Mouse (Mus musculus) C2C12 (cell line): ENCODE results near the gene Gbgt1. TPM values are rescaled to one million over a fixed set of nuclear protein-coding genes. Genes with fewer than 3 reads are reported as not detected.

Source experiments
- H3K27me3 ChIP-seq: one replicate; pipeline ENCODE4 v1.6.1; 2011; ENCODE audit not compliant: control insufficient read depth, insufficient read depth, insufficient read length
- H3K36me3 ChIP-seq: one replicate; pipeline ENCODE4 v1.6.1; 2011; ENCODE audit not compliant: control insufficient read depth, insufficient read depth
- H3K4me3 ChIP-seq: one replicate; pipeline ENCODE4 v1.5.1; 2011; ENCODE audit warnings: mild to moderate bottlenecking, control low read depth; ENCODE audit not compliant: poor library complexity, insufficient read depth, severe bottlenecking
- H3K79me2 ChIP-seq: one replicate; pipeline ENCODE4 v1.6.1; 2011; ENCODE audit not compliant: control insufficient read depth, insufficient read depth
- H3K79me3 ChIP-seq: one replicate; pipeline ENCODE4 v1.6.1; 2011; ENCODE audit warnings: low read depth, control low read depth
- H3ac ChIP-seq: one replicate; pipeline ENCODE3; 2011; ENCODE audit warnings: low read depth; ENCODE audit not compliant: control insufficient read depth, insufficient read length
- CEBPB ChIP-seq: IDR thresholded peaks from one replicate; pipeline ENCODE4 v1.6.1; 2011; ENCODE audit warnings: low read depth, mild to moderate bottlenecking, control low read depth, moderate library complexity
- CTCF ChIP-seq: IDR thresholded peaks from one replicate; pipeline ENCODE4 v1.5.1; 2011; ENCODE audit not compliant: control insufficient read depth, insufficient read depth, insufficient read length
- FOSL1 ChIP-seq: IDR thresholded peaks from one replicate; pipeline ENCODE4 v1.8.0; 2011; ENCODE audit warnings: mild to moderate bottlenecking, low read length; ENCODE audit not compliant: poor library complexity, insufficient read depth, severe bottlenecking
- MAX ChIP-seq: IDR thresholded peaks from one replicate; pipeline ENCODE4 v1.6.1; 2011; ENCODE audit warnings: mild to moderate bottlenecking, control low read depth
- MYOD1 ChIP-seq: IDR thresholded peaks from one replicate; pipeline ENCODE4 v1.6.1; 2011; ENCODE audit warnings: low read depth; ENCODE audit not compliant: control insufficient read depth, insufficient read length
- MYOG ChIP-seq: IDR thresholded peaks from one replicate; pipeline ENCODE4 v1.6.1; 2011; ENCODE audit not compliant: control insufficient read depth, insufficient read length; ENCODE audit errors: extremely low read depth
- USF1 ChIP-seq: IDR thresholded peaks from one replicate; pipeline ENCODE4 v1.6.1; 2011; ENCODE audit warnings: low read depth, mild to moderate bottlenecking, control low read depth, moderate library complexity
- polyA plus RNA-seq: library from polyadenylated mRNA; unstranded; fragments of >200 nt; fragmentation: generic; extraction: Trizol; gene quantifications from one replicate; pipeline ENCODE4 v1.2.1, GENCODE M21; 2012; ENCODE audit warnings: missing spikeins

Gbgt1 gene
- polyA plus RNA-seq, 1 experiment = not detected

DNA sequence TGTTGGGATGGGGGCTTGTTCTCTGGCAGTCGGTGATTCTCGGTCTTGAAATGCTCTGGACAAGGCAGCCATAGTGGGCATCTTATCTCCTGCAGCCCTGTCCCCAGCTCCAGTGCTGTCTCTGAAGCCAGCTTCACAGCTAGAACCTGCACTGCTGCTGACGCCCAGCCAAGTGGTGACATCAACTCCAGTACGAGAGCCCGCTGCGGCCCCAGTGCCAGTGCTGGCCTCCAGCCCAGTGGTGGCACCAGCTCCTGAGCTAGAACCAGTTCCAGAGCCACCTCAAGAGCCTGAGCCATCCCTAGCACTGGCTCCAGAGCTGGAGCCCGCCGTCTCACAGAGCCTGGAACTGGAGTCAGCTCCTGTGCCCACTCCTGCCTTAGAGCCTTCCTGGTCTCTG is 47.2 kb downstream of the Gbgt1 start:
- no peak overlapping the region for H3ac ChIP-seq
- H3K27me3 ChIP-seq = no peaks in the 10 kb centered on the region
- no peaks in the 10 kb centered on the region for H3K36me3 ChIP-seq
- H3K79me2 ChIP-seq = no peaks in the 10 kb centered on the region
- H3K79me3 ChIP-seq = no peaks in the 10 kb centered on the region
- TF ChIP-seq MYOG = no peak
- no peak for TF ChIP-seq FOSL1
- TF ChIP-seq CTCF = no peak
- no peak for TF ChIP-seq USF1
- no peak overlapping the region for H3K4me3 ChIP-seq

DNA sequence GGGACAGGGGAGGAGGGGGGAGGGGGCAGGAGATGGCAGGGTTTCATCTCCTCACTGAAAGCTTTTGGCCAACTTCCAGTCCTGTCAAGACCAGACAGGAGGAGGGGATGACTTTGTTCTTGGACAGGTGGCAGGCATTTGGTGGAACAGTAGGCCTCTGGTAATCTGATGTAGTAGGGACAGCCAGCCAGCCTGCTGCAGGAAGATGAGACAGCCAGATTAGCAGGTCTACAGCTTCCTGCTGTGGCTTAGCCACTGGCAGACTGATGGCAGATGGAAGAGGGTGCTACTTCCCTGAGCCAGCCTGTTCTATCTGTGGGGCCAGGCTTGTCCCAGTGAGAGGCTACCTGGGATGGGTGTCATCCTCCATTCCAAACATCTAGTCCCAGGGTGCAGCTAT is 49.3 kb downstream of the Gbgt1 start:
- TF ChIP-seq CTCF (no peak), MAX (no peak), USF1 (no peak), MYOD1 (no peak), MYOG (no peak), CEBPB (no peak), FOSL1 (no peak)
- Histone ChIP-seq H3K79me3 (no peaks in the 10 kb centered on the region), H3K36me3 (no peaks in the 10 kb centered on the region), H3K79me2 (no peaks in the 10 kb centered on the region), H3ac (no peak overlapping the region), H3K4me3 (no peak overlapping the region), H3K27me3 (no peaks in the 10 kb centered on the region)

DNA sequence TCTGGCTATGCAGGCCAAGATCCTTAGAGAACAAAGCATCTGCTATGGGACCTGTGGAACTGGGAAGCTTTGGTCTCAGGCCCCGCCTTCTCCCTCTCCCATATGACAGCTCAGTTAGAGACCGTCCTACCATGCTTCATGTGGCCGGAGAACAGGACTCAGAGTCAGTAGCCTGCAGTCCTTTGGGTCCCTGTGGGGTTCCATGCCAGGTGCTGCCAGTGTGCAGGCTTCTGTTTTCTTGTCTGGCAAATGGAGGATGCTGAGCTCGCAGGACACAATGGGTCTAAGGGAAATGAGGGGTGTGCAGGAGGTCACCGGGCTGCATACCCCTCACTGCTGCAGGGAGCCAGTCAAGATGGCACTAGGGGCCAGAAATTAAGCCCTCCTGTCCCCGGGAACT is 49.9 kb downstream of the Gbgt1 start:
- no peaks in the 10 kb centered on the region for H3K79me3 ChIP-seq
- no peaks in the 10 kb centered on the region for H3K79me2 ChIP-seq
- TF ChIP-seq FOSL1 (no peak), CTCF (no peak), CEBPB (no peak), MAX (no peak), MYOG (no peak), USF1 (no peak), MYOD1 (no peak)
- H3K36me3 ChIP-seq = no peaks in the 10 kb centered on the region
- H3ac ChIP-seq = no peak overlapping the region
- no peak overlapping the region for H3K4me3 ChIP-seq
- H3K27me3 ChIP-seq = no peaks in the 10 kb centered on the region

DNA sequence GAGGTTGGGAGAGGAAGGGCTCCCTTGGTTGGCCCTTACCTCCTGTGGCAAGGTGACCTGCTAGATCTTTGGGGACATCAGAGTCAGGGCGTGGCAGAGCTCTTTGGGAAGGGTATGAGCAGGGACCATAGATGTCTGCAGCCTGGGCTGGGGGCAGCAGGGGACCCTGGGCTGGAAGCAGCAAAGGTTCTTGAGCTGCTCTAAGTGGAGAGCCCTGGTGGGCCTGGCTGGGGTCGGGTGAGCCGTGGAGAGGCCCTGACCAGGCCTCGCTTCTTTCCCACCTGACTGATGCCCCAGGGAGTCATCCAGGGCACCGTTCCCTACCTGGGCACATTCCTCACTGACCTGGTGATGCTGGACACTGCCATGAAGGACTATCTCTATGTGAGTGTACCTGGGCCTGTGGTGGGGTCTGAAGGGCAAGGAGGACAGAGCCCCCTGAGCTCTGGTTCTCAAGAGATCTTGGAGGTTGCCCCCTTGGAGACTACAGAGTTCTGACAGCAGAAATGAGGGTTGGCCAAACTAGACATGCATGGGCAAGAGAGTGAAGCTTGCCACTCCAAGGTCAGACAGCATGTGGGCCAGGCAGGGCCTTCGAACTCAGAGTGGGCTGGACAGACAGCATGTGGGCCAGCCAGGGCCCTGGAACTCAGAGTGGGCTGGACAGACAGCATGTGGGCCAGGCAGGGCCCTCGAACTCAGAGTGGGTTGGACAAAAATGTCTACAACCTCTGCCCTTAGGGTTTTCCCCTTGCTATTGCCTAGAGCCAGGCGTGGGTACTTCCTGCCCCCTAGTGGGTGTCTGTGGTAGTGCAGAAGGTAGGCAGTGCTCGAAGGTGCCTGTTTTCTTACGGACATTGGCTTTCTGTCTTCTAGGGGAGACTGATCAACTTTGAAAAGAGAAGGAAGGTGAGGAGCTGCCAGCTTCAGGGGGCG is 50.8 kb downstream of the Gbgt1 start:
- Histone ChIP-seq H3K4me3 (no peak overlapping the region), H3K79me3 (no peaks in the 10 kb centered on the region), H3ac (no peak overlapping the region), H3K36me3 (no peaks in the 10 kb centered on the region), H3K79me2 (no peaks in the 10 kb centered on the region), H3K27me3 (no peaks in the 10 kb centered on the region)
- no peak for TF ChIP-seq MYOD1
- peak; percentile 91 for TF ChIP-seq CTCF

DNA sequence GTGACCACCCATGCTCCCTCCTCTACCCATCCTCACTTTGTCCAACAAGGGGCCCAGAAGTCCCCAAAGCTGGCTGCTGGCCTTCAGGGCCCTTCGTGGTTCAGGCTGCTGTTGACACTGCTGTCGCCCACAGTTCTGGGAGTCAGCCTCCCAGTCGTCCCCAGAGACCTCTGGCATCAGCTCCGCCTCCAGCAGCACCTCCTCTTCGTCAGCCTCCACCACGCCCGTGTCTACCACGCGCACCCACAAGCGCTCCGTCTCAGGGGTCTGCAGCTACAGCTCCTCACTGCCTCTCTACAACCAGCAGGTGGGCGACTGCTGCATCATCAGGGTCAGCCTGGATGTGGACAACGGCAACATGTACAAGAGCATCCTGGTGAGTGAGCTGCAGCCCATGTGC is 52.5 kb downstream of the Gbgt1 start:
- H3K36me3 ChIP-seq = no peaks in the 10 kb centered on the region
- H3K79me3 ChIP-seq = no peaks in the 10 kb centered on the region
- H3K4me3 ChIP-seq = no peak overlapping the region
- TF ChIP-seq USF1 (no peak), MYOG (no peak), MYOD1 (no peak), CTCF (no peak), CEBPB (no peak), FOSL1 (no peak), MAX (no peak)
- H3K27me3 ChIP-seq = no peaks in the 10 kb centered on the region
- no peaks in the 10 kb centered on the region for H3K79me2 ChIP-seq
- no peak overlapping the region for H3ac ChIP-seq

GRCm38 (mm10) chr2:28552301-28552700 is 55.6 kb downstream of the Gbgt1 start:
- no peak for TF ChIP-seq MYOG
- TF ChIP-seq CTCF = no peak
- TF ChIP-seq USF1 = no peak
- no peak for TF ChIP-seq FOSL1
- no peak for TF ChIP-seq MYOD1
- TF ChIP-seq MAX = no peak
- no peak for TF ChIP-seq CEBPB
- no peaks in the 10 kb centered on the region for H3K27me3 ChIP-seq
- no peak overlapping the region for H3K4me3 ChIP-seq
- H3ac ChIP-seq = no peak overlapping the region
- H3K79me2 ChIP-seq = no peaks in the 10 kb centered on the region
- H3K79me3 ChIP-seq = no peaks in the 10 kb centered on the region
- H3K36me3 ChIP-seq = no peaks in the 10 kb centered on the region

Other genes with a start within 250 kb of the Gbgt1 start
- gene Ppp1r26, start 50.1 kb upstream of the Gbgt1 start, polyA plus RNA-seq = 0.01 TPM
- gene 1700007K13Rik, start 30.6 kb upstream of the Gbgt1 start, polyA plus RNA-seq = 0.68 TPM
- 30.4 TPM for gene Mrps2, start 28.8 kb upstream of the Gbgt1 start, polyA plus RNA-seq
- not detected for gene Gm10134, start 9.2 kb downstream of the Gbgt1 start, polyA plus RNA-seq
- 10.5 TPM for gene Ralgds, start 16.2 kb downstream of the Gbgt1 start, polyA plus RNA-seq
- not detected for gene Cel, start 66.5 kb downstream of the Gbgt1 start, polyA plus RNA-seq
- gene Gtf3c5, start 86.9 kb downstream of the Gbgt1 start, polyA plus RNA-seq = 28.1 TPM
- gene Gfi1b, start 125.1 kb downstream of the Gbgt1 start, polyA plus RNA-seq = not detected
- 6.9 TPM for gene Tsc1, start 144.3 kb downstream of the Gbgt1 start, polyA plus RNA-seq
- 0.96 TPM for gene Spaca9, start 202.8 kb downstream of the Gbgt1 start, polyA plus RNA-seq
- gene Ak8, start 203.3 kb downstream of the Gbgt1 start, polyA plus RNA-seq = 0.04 TPM